Mouse (Mus musculus) small intestine, adult 2 months (tissue): Measurements from ENCODE around the gene Kcnj10.

ENCODE experiments used
- CTCF ChIP-seq: fragments of 200-500 bp; IDR thresholded peaks from 2 replicates; pipeline ENCODE4 v1.5.1; 2012; ENCODE audit warnings: low read depth, mild to moderate bottlenecking, control low read depth, inconsistent platforms, low read length, moderate library complexity, mixed read lengths; ENCODE audit not compliant: insufficient replicate concordance, insufficient read length; ENCODE audit errors: extremely low read depth
- POLR2A ChIP-seq: fragments of 200-500 bp; IDR thresholded peaks from 2 replicates; pipeline ENCODE4 v1.6.1; 2012; ENCODE audit warnings: low read depth, mild to moderate bottlenecking, control low read depth, inconsistent platforms, low read length, moderate library complexity

DNA sequence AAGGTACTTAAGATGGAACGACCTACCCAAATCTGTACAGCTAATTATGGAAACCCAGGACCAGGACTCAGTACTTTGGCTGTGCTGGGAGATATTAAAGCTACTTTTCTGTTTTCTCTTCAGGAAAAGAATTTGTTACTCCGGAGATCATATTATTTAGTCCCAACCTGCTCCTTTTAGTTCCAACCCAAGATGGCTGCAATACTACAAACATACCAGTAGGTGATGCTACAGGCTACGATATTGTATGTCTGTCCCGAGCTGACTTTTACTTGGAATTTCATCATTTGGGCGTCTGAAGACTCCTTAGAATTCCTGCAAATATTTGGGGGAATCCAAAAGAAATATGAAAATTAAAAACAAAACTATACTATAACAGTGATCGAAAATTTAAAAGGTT, 68.0 kb downstream of the Kcnj10 start:
- TF ChIP-seq CTCF (no peak), POLR2A (no peak)
